Mouse (Mus musculus): ENCODE results near the gene Fcgr4. TPM values are rescaled to one million over a fixed set of nuclear protein-coding genes. Genes with fewer than 3 reads are reported as not detected.

Fcgr4 gene
- polyA plus RNA-seq, 1 experiment from 2014 or later, result 0.22 TPM

GRCm38 (mm10) chr1:171016676-171017356 is 1.9 kb upstream of the Fcgr4 start:
- Histone ChIP-seq H3K9me3 (replicated peaks; ENCODE audit: control insufficient read depth, low read length) (no peaks in the 10 kb centered on the region), H3K4me2 (ENCODE audit: low read depth, low read length) (no peak overlapping the region), H3K4me3 (ENCODE audit: low read depth, low read length) (no peak overlapping the region), H3K27me3 (ENCODE audit: control insufficient read depth, insufficient read depth, low read length) (no peaks in the 10 kb centered on the region), H3K4me1 (ENCODE audit: control insufficient read depth, insufficient read depth, low read length) (no peaks in the 10 kb centered on the region), H3K9ac (replicated peaks; ENCODE audit: low read length) (no peak overlapping the region), H3K27ac (replicated peaks; ENCODE audit: low read depth, low read length) (no peak overlapping the region), H3K36me3 (replicated peaks; ENCODE audit: control insufficient read depth, insufficient read depth, low read depth, low read length) (no peaks in the 10 kb centered on the region)
- WGBS, result 82% methylated on average over 6 of the region's 6 CpGs
- DNase-seq (ENCODE audit: low spot score) (no peak), ATAC-seq (replicated peaks; ENCODE audit: insufficient number of reproducible peaks, low FRiP score, low TSS enrichment, low read depth) (no peak)

GRCm38 (mm10) chr1:171017468-171018158 is 1.1 kb upstream of the Fcgr4 start:
- Histone ChIP-seq H3K27ac (replicated peaks; ENCODE audit: low read depth, low read length) (no peak overlapping the region), H3K4me2 (ENCODE audit: low read depth, low read length) (no peak overlapping the region), H3K9ac (replicated peaks; ENCODE audit: low read length) (no peak overlapping the region), H3K4me1 (ENCODE audit: control insufficient read depth, insufficient read depth, low read length) (no peaks in the 10 kb centered on the region), H3K27me3 (ENCODE audit: control insufficient read depth, insufficient read depth, low read length) (no peaks in the 10 kb centered on the region), H3K36me3 (replicated peaks; ENCODE audit: control insufficient read depth, insufficient read depth, low read depth, low read length) (no peaks in the 10 kb centered on the region), H3K9me3 (replicated peaks; ENCODE audit: control insufficient read depth, low read length) (no peaks in the 10 kb centered on the region), H3K4me3 (ENCODE audit: low read depth, low read length) (no peak overlapping the region)
- DNase-seq (ENCODE audit: low spot score) (no peak), ATAC-seq (replicated peaks; ENCODE audit: insufficient number of reproducible peaks, low FRiP score, low TSS enrichment, low read depth) (no peak)
- 59% methylated on average over 6 of the region's 6 CpGs for WGBS

- H3K4me2 ChIP-seq (ENCODE audit: low read depth, low read length), result no peak overlapping the region
- H3K9me3 ChIP-seq (replicated peaks; ENCODE audit: control insufficient read depth, low read length), result no peaks in the 10 kb centered on the region
- H3K36me3 ChIP-seq (replicated peaks; ENCODE audit: control insufficient read depth, insufficient read depth, low read depth, low read length), result no peaks in the 10 kb centered on the region
- H3K4me1 ChIP-seq (ENCODE audit: control insufficient read depth, insufficient read depth, low read length), result no peaks in the 10 kb centered on the region
- no peak overlapping the region for H3K27ac ChIP-seq (replicated peaks; ENCODE audit: low read depth, low read length)
- WGBS, result 83% methylated on average over 7 of the region's 7 CpGs
- DNase-seq (ENCODE audit: low spot score) (no peak), ATAC-seq (replicated peaks; ENCODE audit: insufficient number of reproducible peaks, low FRiP score, low TSS enrichment, low read depth) (no peak)
- H3K4me3 ChIP-seq (ENCODE audit: low read depth, low read length), result no peak overlapping the region
- H3K9ac ChIP-seq (replicated peaks; ENCODE audit: low read length), result no peak overlapping the region
- H3K27me3 ChIP-seq (ENCODE audit: control insufficient read depth, insufficient read depth, low read length), result no peaks in the 10 kb centered on the region
Measured at GRCm38 (mm10) chr1:171019311-171019950, 711 bp downstream of the Fcgr4 start.

GRCm38 (mm10) chr1:171031752-171032151 is 13.0 kb downstream of the Fcgr4 start:
- Histone ChIP-seq H3K9ac (replicated peaks; ENCODE audit: low read length) (no peak overlapping the region), H3K4me2 (ENCODE audit: low read depth, low read length) (no peak overlapping the region), H3K9me3 (replicated peaks; ENCODE audit: control insufficient read depth, low read length) (no peaks in the 10 kb centered on the region), H3K4me3 (ENCODE audit: low read depth, low read length) (no peak overlapping the region), H3K27ac (replicated peaks; ENCODE audit: low read depth, low read length) (no peak overlapping the region), H3K4me1 (ENCODE audit: control insufficient read depth, insufficient read depth, low read length) (no peaks in the 10 kb centered on the region), H3K27me3 (ENCODE audit: control insufficient read depth, insufficient read depth, low read length) (peaks cover 8% of the 10 kb centered on the region), H3K36me3 (replicated peaks; ENCODE audit: control insufficient read depth, insufficient read depth, low read depth, low read length) (no peaks in the 10 kb centered on the region)
- no peak for ATAC-seq (replicated peaks; ENCODE audit: insufficient number of reproducible peaks, low FRiP score, low TSS enrichment, low read depth)
- no peak for DNase-seq (ENCODE audit: low spot score)
- 87% methylated on average over 3 of the region's 3 CpGs for WGBS

- Histone ChIP-seq H3K4me2 (ENCODE audit: low read depth, low read length) (peak overlapping the region; percentile 83), H3K4me3 (ENCODE audit: low read depth, low read length) (peak overlapping the region; percentile 47), H3K9me3 (replicated peaks; ENCODE audit: control insufficient read depth, low read length) (no peaks in the 10 kb centered on the region), H3K27ac (replicated peaks; ENCODE audit: low read depth, low read length) (no peak overlapping the region), H3K4me1 (ENCODE audit: control insufficient read depth, insufficient read depth, low read length) (no peaks in the 10 kb centered on the region), H3K27me3 (ENCODE audit: control insufficient read depth, insufficient read depth, low read length) (peaks cover 8% of the 10 kb centered on the region), H3K36me3 (replicated peaks; ENCODE audit: control insufficient read depth, insufficient read depth, low read depth, low read length) (no peaks in the 10 kb centered on the region), H3K9ac (replicated peaks; ENCODE audit: low read length) (0 out of 2 replicates have a peak overlapping the region, but pooled peaks have one; percentile 42)
- WGBS, result 8% methylated on average over 10 of the region's 10 CpGs
- no peak for DNase-seq (ENCODE audit: low spot score)
- no peak; the same call in 1 of the 2 replicates for ATAC-seq (replicated peaks; ENCODE audit: insufficient number of reproducible peaks, low FRiP score, low TSS enrichment, low read depth)
Measured at GRCm38 (mm10) chr1:171032691-171033090, 14.0 kb downstream of the Fcgr4 start.

GRCm38 (mm10) chr1:171033196-171033595 is 14.5 kb downstream of the Fcgr4 start:
- ATAC-seq (replicated peaks; ENCODE audit: insufficient number of reproducible peaks, low FRiP score, low TSS enrichment, low read depth) (no peak), DNase-seq (ENCODE audit: low spot score) (peak; percentile 46)
- Histone ChIP-seq H3K9ac (replicated peaks; ENCODE audit: low read length) (peak overlapping the region; percentile 42), H3K27me3 (ENCODE audit: control insufficient read depth, insufficient read depth, low read length) (peaks cover 8% of the 10 kb centered on the region), H3K4me1 (ENCODE audit: control insufficient read depth, insufficient read depth, low read length) (no peaks in the 10 kb centered on the region), H3K9me3 (replicated peaks; ENCODE audit: control insufficient read depth, low read length) (no peaks in the 10 kb centered on the region), H3K4me2 (ENCODE audit: low read depth, low read length) (peak overlapping the region; percentile 83), H3K4me3 (ENCODE audit: low read depth, low read length) (peak overlapping the region; percentile 47), H3K36me3 (replicated peaks; ENCODE audit: control insufficient read depth, insufficient read depth, low read depth, low read length) (no peaks in the 10 kb centered on the region), H3K27ac (replicated peaks; ENCODE audit: low read depth, low read length) (no peak overlapping the region)
- WGBS, result under 1% methylated on average over 16 of the region's 16 CpGs

- no peaks in the 10 kb centered on the region for H3K9me3 ChIP-seq (replicated peaks; ENCODE audit: control insufficient read depth, low read length)
- peak overlapping the region; percentile 83 for H3K4me2 ChIP-seq (ENCODE audit: low read depth, low read length)
- DNase-seq (ENCODE audit: low spot score) (peak; percentile 91), ATAC-seq (replicated peaks; ENCODE audit: insufficient number of reproducible peaks, low FRiP score, low TSS enrichment, low read depth) (peak; percentile 83; the same call in 1 of the 2 replicates)
- no peaks in the 10 kb centered on the region for H3K4me1 ChIP-seq (ENCODE audit: control insufficient read depth, insufficient read depth, low read length)
- peaks cover 8% of the 10 kb centered on the region for H3K27me3 ChIP-seq (ENCODE audit: control insufficient read depth, insufficient read depth, low read length)
- H3K9ac ChIP-seq (replicated peaks; ENCODE audit: low read length), result no peak overlapping the region
- H3K36me3 ChIP-seq (replicated peaks; ENCODE audit: control insufficient read depth, insufficient read depth, low read depth, low read length), result no peaks in the 10 kb centered on the region
- no peak overlapping the region for H3K27ac ChIP-seq (replicated peaks; ENCODE audit: low read depth, low read length)
- H3K4me3 ChIP-seq (ENCODE audit: low read depth, low read length), result peak overlapping the region; percentile 47
- under 1% methylated on average over 20 of the region's 20 CpGs for WGBS
Measured at GRCm38 (mm10) chr1:171033756-171034155, 15.0 kb downstream of the Fcgr4 start.

- Histone ChIP-seq H3K27ac (replicated peaks; ENCODE audit: low read depth, low read length) (no peak overlapping the region), H3K4me2 (ENCODE audit: low read depth, low read length) (peak overlapping the region; percentile 44), H3K4me1 (ENCODE audit: control insufficient read depth, insufficient read depth, low read length) (no peaks in the 10 kb centered on the region), H3K4me3 (ENCODE audit: low read depth, low read length) (peak overlapping the region; percentile 47), H3K27me3 (ENCODE audit: control insufficient read depth, insufficient read depth, low read length) (peaks cover 8% of the 10 kb centered on the region), H3K9ac (replicated peaks; ENCODE audit: low read length) (no peak overlapping the region), H3K36me3 (replicated peaks; ENCODE audit: control insufficient read depth, insufficient read depth, low read depth, low read length) (no peaks in the 10 kb centered on the region), H3K9me3 (replicated peaks; ENCODE audit: control insufficient read depth, low read length) (no peaks in the 10 kb centered on the region)
- WGBS, result 9% methylated on average over 11 of the region's 11 CpGs
- DNase-seq (ENCODE audit: low spot score) (no peak), ATAC-seq (replicated peaks; ENCODE audit: insufficient number of reproducible peaks, low FRiP score, low TSS enrichment, low read depth) (no peak)
Measured at GRCm38 (mm10) chr1:171034201-171034600, 15.5 kb downstream of the Fcgr4 start.

Data from embryonic facial prominence, embryonic 11.5 days (tissue).